Mouse (Mus musculus) brain, embryonic 14.5 days (tissue): ENCODE measurements around the gene Btbd9. TPM values are rescaled to one million over a fixed set of nuclear protein-coding genes. Genes with fewer than 3 reads are reported as not detected.
A peak's percentile ranks its signal among the peaks of the same experiment; 100 is the strongest.

ENCODE experiments used
- DNase-seq: peaks from one replicate; pipeline ENCODE4 v3.0.0-alpha.2; 2011; ENCODE audit warnings: low read depth
- CTCF ChIP-seq: fragments of 200-500 bp; IDR thresholded peaks from 2 replicates; pipeline ENCODE4 v1.5.1; 2012; ENCODE audit warnings: inconsistent platforms, mild to moderate bottlenecking, moderate library complexity, borderline replicate concordance; ENCODE audit not compliant: insufficient read depth, insufficient read length; ENCODE audit errors: extremely low read depth
- POLR2A ChIP-seq: fragments of 200-500 bp; IDR thresholded peaks from 2 replicates; pipeline ENCODE4 v1.6.1; 2012; ENCODE audit warnings: mild to moderate bottlenecking, inconsistent platforms, borderline replicate concordance; ENCODE audit not compliant: poor library complexity, insufficient read depth, insufficient read length, severe bottlenecking; ENCODE audit errors: extremely low read depth
- polyA plus RNA-seq: library from polyadenylated mRNA; depleted of rRNA; stranded (reverse); fragments of >200 nt; gene quantifications from 2 replicates; pipeline ENCODE4 v1.2.3, GENCODE M21; 2012

The Btbd9 gene
- polyA plus RNA-seq, 1 experiment: 72.5 TPM

DNA sequence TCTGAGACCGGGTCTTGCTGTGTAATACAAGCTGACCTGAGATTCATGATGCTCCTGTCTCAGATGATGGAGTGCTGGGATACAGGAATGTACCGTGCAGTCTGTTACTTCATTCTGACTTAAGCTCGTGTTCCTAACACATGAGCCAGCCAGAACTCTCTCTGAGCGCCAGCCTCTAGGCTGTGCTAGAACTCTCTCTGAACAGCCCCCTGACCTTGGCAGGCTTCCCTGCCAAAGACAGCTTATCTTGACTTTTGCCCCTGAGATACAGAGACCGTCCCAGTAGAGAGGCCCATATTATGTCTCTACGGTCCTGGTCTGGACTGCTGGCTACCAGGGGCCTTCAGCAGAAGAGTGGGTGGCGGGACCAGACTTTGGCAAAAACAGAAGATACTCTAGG lies 332.7 kb downstream of the Btbd9 start:
- TF ChIP-seq POLR2A (no peak), CTCF (no peak)

DNA sequence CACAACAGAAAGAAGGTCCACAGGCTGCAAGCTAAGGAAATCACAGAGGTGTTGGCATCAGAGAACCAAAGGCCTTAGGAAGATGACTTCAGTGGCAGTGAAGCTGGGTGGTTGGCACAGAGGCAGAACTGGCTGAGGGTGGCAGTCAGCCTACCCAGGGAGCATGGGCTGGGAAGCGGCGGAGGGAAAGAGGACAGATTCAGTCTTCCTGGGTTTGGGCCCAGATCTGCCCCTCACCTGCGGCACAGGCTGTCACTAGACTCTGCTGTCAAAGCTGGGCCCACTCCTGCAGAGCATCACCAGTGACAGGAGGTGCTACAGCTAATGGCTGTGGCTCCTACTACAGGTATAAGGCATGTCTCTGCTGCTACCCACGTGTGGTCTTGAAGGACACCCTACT lies 333.6 kb downstream of the Btbd9 start:
- no peak for DNase-seq
- no peak for TF ChIP-seq CTCF
- TF ChIP-seq POLR2A: no peak

More for the DNA sequence above, 332.7 kb downstream of the Btbd9 start:
- no peak for DNase-seq

DNA sequence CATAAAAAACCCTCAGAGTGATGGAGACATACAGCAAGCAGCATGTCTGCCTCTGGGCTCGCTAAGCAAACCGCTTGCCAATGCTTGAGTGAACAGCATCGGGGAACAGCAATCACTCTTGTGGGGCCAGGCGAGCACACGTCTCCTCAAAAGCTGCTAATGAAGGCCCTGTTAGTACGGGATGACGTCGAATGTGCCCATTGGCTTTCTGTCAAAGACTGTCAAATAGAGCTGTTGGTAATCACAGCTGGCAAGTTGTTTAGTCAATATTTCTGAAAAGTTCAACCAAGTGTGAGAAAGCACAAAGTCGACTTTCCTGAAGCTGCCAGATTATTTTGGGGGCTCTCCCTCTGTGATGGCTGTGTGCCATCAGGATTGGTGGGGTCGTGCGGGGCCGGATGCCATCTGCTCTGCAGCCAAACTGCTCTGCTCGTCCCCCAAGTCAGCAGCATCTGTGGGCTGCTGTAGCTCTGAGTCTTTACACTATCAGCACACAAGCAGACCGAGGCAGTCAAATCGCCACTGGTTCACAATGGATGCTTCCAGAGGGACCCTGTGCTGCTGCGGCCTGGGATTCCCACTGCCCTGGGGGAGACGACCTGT lies 334.5 kb downstream of the Btbd9 start:
- peak; percentile 92 for DNase-seq
- no peak for TF ChIP-seq CTCF
- no peak for TF ChIP-seq POLR2A

DNA sequence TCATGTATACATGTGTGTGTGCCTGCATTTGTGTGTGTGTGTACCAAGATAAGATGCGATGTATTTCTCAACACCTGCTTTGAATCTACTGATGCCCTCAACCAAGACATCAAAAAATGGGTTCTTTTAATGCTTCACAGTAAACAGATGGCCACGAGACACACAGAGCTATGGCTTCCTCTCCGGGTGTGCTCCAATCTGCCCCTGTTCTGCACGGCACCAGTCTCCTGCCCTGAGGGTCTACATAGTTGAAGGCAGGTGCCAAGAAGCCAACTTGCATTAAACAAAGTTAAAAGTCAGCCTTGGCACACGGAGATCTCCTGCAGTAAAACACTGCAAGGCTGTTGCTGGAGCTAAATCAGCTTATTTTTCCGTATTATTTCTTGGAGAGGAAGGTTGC lies 335.2 kb downstream of the Btbd9 start:
- TF ChIP-seq POLR2A: no peak
- TF ChIP-seq CTCF: no peak
- DNase-seq: no peak

DNA sequence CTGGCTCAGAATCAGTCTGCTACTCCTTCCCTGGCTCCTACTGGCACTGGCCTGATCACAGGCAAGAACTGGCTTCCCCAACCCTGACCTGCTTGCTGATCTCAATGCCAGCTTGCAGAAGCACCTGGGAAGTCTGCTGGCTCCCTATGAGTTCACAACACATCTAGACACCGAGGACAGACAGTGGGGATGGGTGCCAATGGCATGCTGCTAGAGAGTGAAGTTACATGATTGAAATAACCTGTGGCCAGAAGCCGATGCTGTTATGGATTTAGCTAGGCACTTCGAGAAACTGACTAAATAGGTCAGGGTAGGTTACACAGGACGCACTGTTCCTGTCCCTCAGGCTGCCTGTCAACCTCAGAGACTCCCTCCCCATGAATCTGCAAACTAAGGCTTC lies 335.6 kb downstream of the Btbd9 start:
- DNase-seq: no peak
- TF ChIP-seq POLR2A (no peak), CTCF (no peak)

DNA sequence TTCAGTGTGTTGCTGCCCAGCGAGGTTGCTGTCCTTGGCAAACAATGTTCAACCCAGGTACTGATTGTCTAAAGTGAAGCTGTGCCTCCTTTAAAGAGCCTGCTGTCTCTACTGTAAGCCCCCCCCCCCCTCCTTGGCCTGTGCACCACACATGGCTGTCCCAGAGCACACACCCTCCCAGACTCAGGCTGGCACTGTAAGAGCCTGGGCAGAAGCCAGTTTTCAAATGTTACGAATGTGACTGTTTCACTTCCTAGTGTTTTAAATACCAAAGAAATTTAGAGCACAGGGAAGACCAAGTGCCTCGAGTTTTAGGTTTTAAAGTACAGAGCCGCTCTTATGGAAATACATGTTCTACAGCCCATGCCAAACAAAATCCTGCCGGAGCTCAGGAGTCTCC lies 336.8 kb downstream of the Btbd9 start:
- DNase-seq: no peak

DNA sequence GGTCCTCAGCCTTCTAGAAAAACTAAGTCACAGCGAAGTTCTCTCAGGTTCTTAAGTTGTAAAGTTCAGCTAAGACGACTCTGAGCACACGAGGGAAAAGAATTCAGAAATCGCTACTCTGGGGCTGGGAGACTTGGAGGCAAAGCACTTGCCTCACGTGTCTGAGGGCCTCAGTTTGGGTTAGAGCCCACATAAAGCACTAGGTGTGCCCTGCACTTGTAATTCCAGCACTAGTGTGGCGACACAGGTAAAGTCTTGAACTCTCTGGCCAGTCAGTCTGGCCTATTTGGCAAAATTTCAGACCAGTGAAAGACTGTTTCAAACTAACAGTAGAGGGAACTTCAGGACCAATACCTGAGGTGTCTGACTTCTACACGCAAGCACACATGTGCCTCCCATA lies 338.7 kb downstream of the Btbd9 start:
- DNase-seq: no peak
- TF ChIP-seq POLR2A: no peak

More for the DNA sequence above, 336.8 kb downstream of the Btbd9 start:
- TF ChIP-seq CTCF: no peak
- no peak for TF ChIP-seq POLR2A

DNA sequence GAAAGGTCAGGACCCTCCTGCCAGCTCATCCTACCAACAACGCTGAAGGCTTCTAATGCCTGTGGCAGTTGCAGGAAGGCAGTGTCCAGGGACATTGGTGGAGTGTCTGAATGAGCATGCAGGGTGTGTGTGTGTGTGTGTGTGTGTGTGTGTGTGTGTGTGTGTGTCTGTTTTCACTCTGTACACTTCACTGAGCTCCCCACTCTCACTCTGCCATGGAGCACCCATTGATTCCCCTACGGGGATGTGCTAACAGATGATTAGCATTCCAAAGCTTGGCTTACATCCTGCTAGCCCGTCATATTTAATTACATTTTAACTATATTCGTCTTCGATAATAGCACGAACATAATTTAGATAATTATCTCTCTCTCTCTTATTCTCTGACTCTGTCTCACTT lies 339.7 kb downstream of the Btbd9 start:
- DNase-seq: peak; percentile 72
- TF ChIP-seq CTCF (no peak), POLR2A (no peak)

DNA sequence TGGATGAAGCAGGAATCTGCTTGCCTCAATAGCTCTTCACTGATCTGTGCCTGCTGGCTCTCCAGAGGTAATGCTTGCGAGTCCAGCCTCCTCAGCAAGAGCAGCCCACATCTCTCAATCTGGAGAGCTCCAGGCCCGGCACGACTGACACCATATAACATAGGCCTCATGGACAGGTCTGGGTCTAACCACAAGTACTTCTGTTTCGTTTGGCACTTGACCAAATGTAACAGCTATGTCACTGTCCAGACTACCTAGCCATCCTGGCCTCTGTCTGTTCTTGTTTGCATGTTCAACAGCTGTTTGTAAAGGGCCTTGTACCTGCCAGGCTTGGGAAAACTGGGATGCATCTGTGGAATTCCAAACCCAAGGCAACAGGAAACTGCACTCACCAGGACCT lies 340.9 kb downstream of the Btbd9 start:
- TF ChIP-seq CTCF: no peak
- TF ChIP-seq POLR2A: no peak
- no peak for DNase-seq

DNA sequence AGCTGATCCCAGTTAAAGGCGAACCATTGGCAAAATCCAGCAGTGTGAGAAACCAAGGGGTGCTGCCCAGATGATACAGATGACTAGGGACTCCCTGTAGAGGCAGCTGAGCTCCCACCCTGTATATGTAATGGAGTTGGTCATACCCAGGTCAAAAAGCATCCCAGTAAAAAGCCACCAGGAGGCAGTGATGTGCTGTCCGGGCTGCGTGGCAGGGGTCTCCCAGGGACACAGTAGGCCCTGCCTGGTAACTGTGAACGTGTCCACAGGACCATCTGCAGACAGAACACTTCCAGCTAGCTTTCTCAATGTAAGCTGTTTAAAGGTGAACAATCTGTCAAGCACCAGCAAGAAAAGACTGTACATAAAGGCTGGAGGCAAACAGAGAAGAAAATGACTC lies 343.6 kb downstream of the Btbd9 start:
- TF ChIP-seq CTCF (peak; percentile 62), POLR2A (no peak)
- peak; percentile 62 for DNase-seq

DNA sequence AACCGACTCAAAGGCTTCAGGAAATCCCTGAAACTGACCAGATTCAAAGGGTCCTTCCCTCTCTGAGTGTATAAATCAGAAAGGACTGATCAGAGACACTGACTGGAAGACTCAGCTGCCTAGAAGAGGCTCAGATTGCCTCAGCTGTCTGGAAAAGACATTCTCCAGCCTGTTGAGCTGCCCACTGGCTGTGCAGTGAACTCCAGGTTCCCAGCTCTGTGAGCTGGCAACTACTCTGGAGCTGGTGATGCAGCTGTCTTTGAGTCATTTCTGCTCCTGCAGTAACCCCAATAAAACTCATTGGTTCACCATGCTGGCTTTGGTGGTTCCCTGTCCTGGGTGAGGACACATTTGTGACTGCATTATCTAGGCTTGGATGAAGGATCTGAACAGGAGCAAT lies 344.8 kb downstream of the Btbd9 start:
- DNase-seq: no peak
- TF ChIP-seq POLR2A: no peak
- no peak for TF ChIP-seq CTCF

DNA sequence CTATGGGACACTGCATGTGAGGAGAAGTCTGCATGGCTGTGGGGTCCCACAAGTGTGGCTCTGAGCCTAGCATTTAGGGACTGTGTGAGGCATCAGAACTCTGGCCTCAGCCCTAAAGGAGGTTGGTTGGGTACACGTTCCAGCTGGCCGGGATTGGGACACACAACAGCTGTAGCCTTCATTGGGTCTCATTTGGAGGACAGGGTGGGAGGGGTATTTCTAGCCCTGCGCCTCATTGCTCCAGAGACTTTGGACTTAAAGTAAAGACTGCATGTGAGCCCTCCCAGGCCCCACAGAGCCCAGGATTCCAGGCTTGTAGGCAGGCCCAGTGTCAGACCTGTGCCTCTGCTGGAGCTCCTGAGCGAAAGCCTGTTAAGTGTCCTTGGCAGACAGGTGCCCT lies 345.9 kb downstream of the Btbd9 start:
- DNase-seq: no peak
- TF ChIP-seq CTCF (no peak), POLR2A (no peak)
